Mouse (Mus musculus) bone marrow macrophage, adult 2 months (primary cell): ENCODE data around the gene Raver1. TPM values are rescaled to one million over a fixed set of nuclear protein-coding genes. Genes with fewer than 3 reads are reported as not detected.

Experiments used
- H3K27ac ChIP-seq: 2 replicates; pipeline ENCODE4 v1.5.1; 2012; ENCODE audit warnings: low read depth, low read length; ENCODE audit not compliant: insufficient read depth
- H3K4me1 ChIP-seq: 2 replicates; pipeline ENCODE4 v1.6.1; 2012; ENCODE audit warnings: low read length; ENCODE audit not compliant: control insufficient read depth, insufficient read depth
- H3K4me3 ChIP-seq: 2 replicates; pipeline ENCODE4 v1.5.1; 2012; ENCODE audit warnings: mild to moderate bottlenecking, low read length, moderate library complexity; ENCODE audit not compliant: insufficient read depth
- CTCF ChIP-seq: IDR thresholded peaks from 2 replicates; pipeline ENCODE4 v1.5.1; 2012; ENCODE audit warnings: low read depth, mild to moderate bottlenecking, low read length, moderate library complexity
- POLR2A ChIP-seq: IDR thresholded peaks from 2 replicates; pipeline ENCODE4 v1.6.1; 2012; ENCODE audit warnings: mild to moderate bottlenecking, low read depth, low read length, borderline replicate concordance
- polyA plus RNA-seq: library from polyadenylated mRNA; stranded (reverse); fragments of >200 nt; gene quantifications from 2 replicates; pipeline ENCODE4 v1.2.4, GENCODE M21; 2012; ENCODE audit not compliant: missing spikeins, insufficient read depth, insufficient read length

Raver1 gene
- polyA plus RNA-seq, 1 experiment = 35.4 TPM

- Histone ChIP-seq H3K4me1 (no peaks in the 10 kb centered on the region), H3K4me3 (no peak overlapping the region), H3K27ac (no peak overlapping the region)
- TF ChIP-seq CTCF (no peak), POLR2A (no peak)
Observed at GRCm38 (mm10) chr9:21107607-21108237, 15.9 kb upstream of the Raver1 start.

- Histone ChIP-seq H3K4me3 (no peak overlapping the region), H3K27ac (no peak overlapping the region), H3K4me1 (peaks cover 3% of the 10 kb centered on the region)
- TF ChIP-seq CTCF (no peak), POLR2A (no peak)
Observed at GRCm38 (mm10) chr9:21105760-21106564, 14.2 kb upstream of the Raver1 start.

GRCm38 (mm10) chr9:21104814-21105213 lies 13.0 kb upstream of the Raver1 start:
- Histone ChIP-seq H3K4me1 (peaks cover 7% of the 10 kb centered on the region), H3K4me3 (no peak overlapping the region), H3K27ac (no peak overlapping the region)
- TF ChIP-seq CTCF (no peak), POLR2A (no peak)

DNA sequence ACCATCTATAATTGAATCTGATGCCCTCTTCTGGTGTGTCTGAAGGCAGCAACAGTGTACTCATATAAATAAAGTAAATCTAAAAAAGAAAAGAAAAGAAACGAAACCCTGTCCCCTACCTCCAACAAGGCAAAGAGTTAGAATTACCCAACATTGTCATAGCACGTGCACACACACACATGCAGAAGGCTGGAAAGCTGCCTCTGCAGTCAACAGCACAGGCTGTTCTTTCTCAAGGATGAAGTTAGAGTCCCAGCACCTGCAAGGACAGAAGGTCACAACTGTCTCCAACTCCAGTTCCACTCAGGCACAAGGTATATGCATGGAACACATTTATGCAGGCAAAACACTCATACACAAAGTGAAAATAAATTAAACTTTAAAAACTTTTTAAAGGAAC lies 10.3 kb upstream of the Raver1 start:
- Histone ChIP-seq H3K27ac (no peak overlapping the region), H3K4me3 (no peak overlapping the region), H3K4me1 (peaks cover 7% of the 10 kb centered on the region)
- TF ChIP-seq POLR2A (no peak), CTCF (no peak)

DNA sequence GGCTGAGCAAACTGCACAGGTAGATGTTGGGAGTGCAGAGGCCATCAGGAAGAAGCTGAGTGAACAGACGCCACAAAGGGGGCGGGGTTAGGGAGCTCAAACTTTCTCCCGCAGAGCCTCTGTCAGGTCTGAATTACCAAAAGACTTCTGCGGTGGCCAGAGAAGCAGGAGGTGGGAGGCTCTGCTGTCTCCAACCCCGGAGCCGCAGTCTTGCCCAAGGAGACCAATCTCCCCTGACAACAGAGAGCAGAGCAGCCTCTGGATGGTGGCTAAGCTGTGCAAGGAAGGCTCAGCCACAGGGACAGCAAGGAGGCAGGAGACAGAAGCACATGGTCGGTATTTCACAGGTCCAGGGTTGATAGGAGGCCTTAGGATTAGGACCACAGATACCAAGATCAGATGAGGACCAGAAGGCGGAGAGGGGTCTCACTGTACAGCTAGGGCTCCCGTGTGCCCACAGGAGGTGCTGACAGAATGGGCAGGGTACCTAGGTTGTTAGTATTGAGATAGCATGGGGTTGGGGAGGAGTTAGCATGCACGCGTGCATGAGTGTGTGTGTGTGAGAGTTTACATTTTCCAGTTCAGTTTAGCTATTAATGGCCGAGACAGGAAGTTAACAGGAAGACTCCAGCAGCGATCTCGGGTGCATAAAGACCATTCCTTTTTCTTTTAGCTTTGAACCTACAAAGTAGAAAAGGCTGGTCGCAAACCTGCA lies 8.8 kb upstream of the Raver1 start:
- Histone ChIP-seq H3K4me3 (no peak overlapping the region), H3K27ac (no peak overlapping the region)

DNA sequence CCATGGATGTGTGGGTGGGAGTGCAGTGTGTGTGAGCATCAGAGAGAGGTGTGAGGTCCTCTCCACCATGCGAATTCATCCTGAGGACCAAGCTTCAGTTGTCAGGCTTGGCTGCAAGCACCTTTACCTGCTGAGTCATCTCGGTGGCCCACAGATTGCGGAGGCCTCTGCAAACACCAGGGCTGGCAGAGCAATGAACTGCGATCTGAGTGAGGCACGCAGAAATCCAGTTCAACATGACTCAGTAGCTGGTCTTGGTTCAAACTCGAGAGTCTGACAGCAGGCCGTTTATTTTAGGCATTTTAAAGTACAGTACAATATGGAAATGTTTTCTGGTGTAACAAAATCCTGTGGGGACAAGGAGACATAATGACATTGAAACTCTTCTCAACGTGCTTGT lies 6.0 kb upstream of the Raver1 start:
- Histone ChIP-seq H3K4me3 (no peak overlapping the region), H3K27ac (no peak overlapping the region), H3K4me1 (peaks cover 7% of the 10 kb centered on the region)
- TF ChIP-seq CTCF (no peak), POLR2A (no peak)

More for the DNA sequence above, 8.8 kb upstream of the Raver1 start:
- no peak for TF ChIP-seq CTCF
- TF ChIP-seq POLR2A = no peak
- peaks cover 7% of the 10 kb centered on the region for H3K4me1 ChIP-seq

DNA sequence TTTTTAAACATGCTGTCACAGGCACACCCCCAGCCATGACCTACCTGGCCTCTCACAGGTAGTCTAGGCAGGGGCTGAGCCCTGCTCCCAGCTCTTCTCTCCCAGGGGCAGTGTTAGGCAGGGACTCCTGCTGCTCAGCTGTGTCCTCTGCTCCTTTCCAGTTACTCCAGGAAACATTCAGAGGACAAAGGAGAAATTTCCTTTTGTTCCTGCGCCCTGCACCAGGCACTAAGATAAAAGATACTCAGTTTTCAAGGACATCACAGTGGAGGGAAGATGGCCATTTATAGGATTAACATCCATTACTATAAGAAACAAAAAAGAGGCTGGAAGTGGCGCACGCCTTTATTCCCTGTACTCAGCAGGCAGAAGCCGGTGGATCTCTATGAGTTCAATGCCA lies 4.2 kb upstream of the Raver1 start:
- peaks cover 10% of the 10 kb centered on the region for H3K4me1 ChIP-seq
- no peak overlapping the region for H3K27ac ChIP-seq
- TF ChIP-seq POLR2A (no peak), CTCF (no peak)
- H3K4me3 ChIP-seq = no peak overlapping the region

- Histone ChIP-seq H3K4me3 (no peak overlapping the region), H3K4me1 (peaks cover 14% of the 10 kb centered on the region), H3K27ac (no peak overlapping the region)
- TF ChIP-seq POLR2A (no peak), CTCF (no peak)
Observed at GRCm38 (mm10) chr9:21093423-21093822, 1.6 kb upstream of the Raver1 start.

- TF ChIP-seq CTCF = no peak
- no peak for TF ChIP-seq POLR2A
- Histone ChIP-seq H3K27ac (peak overlapping the region; percentile 75), H3K4me3 (peak overlapping the region; percentile 61), H3K4me1 (peaks cover 14% of the 10 kb centered on the region)
Observed at GRCm38 (mm10) chr9:21090972-21091706, 669 bp downstream of the Raver1 start.
